Mouse (Mus musculus) embryonic facial prominence, embryonic 12.5 days (tissue): ENCODE data around the gene Wdr31. TPM values are rescaled to one million over a fixed set of nuclear protein-coding genes. Genes with fewer than 3 reads are reported as not detected.

Experiments used
- ATAC-seq: fragments of 200-750 bp; cut with Nextera tagmentation; 2 replicates; pipeline ENCODE4 v1.8.0; 2017; ENCODE audit not compliant: insufficient number of reproducible peaks, insufficient read depth, low FRiP score, low TSS enrichment
- H3K27ac ChIP-seq: fragments of 300-500 bp; sonication (generic); 2 replicates; pipeline ENCODE4 v1.5.1; 2016; ENCODE audit warnings: mild to moderate bottlenecking
- H3K27me3 ChIP-seq: fragments of 300-500 bp; sonication (generic); 2 replicates; pipeline ENCODE4 v1.6.1; 2016; ENCODE audit warnings: mild to moderate bottlenecking, moderate library complexity
- H3K36me3 ChIP-seq: fragments of 300-500 bp; sonication (generic); 2 replicates; pipeline ENCODE4 v1.6.1; 2016; ENCODE audit warnings: mild to moderate bottlenecking
- H3K4me1 ChIP-seq: fragments of 300-500 bp; sonication (generic); 2 replicates; pipeline ENCODE4 v1.6.1; 2016
- H3K4me2 ChIP-seq: fragments of 300-500 bp; sonication (generic); replicated peaks from 2 replicates; pipeline ENCODE4 v1.6.1; 2016; ENCODE audit warnings: mild to moderate bottlenecking, moderate library complexity
- H3K4me3 ChIP-seq: fragments of 300-500 bp; sonication (generic); 2 replicates; pipeline ENCODE4 v1.5.1; 2016; ENCODE audit warnings: mild to moderate bottlenecking
- H3K9ac ChIP-seq: fragments of 300-500 bp; sonication (generic); 2 replicates; pipeline ENCODE4 v1.6.1; 2016; ENCODE audit warnings: mild to moderate bottlenecking, moderate library complexity
- H3K9me3 ChIP-seq: fragments of 300-500 bp; sonication (generic); 2 replicates; pipeline ENCODE4 v1.6.1; 2016; ENCODE audit warnings: mild to moderate bottlenecking, moderate library complexity
- WGBS: fragments of 180-500 bp; shearing (Covaris S2); methylation state at CpG from one replicate; pipeline ENCODE4 v1.1.7; 2016; 5-methylcytosine and 5-hydroxymethylcytosine counted together
- polyA plus RNA-seq: library from polyadenylated mRNA; unstranded; fragments of >200 nt; fragmentation: Nextera tagmentation; extraction: Ambion mirVana; gene quantifications from 2 replicates; pipeline ENCODE4 v1.2.1, GENCODE M21; 2016

Wdr31 gene
- polyA plus RNA-seq, 1 experiment from 2014 or later: 8.8 TPM

DNA sequence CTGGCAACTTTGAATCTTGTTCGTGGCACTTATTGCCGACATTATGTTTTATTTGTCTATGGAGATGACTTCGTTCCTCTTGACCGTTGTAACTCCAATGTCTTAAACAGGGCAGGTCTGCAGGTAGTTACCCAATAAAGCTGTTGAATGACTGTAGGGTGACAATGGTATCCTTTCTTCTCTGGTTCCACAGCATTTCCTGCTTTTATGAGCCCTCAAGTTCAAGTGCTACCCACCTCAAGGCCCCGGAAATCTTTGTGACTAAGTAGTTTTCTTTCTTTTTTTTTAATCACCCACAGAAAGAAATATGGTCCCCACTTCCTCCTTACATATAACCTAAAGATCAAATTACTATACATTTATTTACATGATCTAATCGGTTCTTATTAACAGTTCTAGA is 5.1 kb upstream of the Wdr31 start:
- 87% methylated on average over 6 of the region's 6 CpGs for WGBS
- Histone ChIP-seq H3K9ac (no peak overlapping the region), H3K36me3 (no peaks in the 10 kb centered on the region), H3K4me2 (no peak overlapping the region), H3K4me3 (no peak overlapping the region), H3K27ac (no peak overlapping the region), H3K27me3 (peaks cover 24% of the 10 kb centered on the region), H3K4me1 (peaks cover 11% of the 10 kb centered on the region), H3K9me3 (no peaks in the 10 kb centered on the region)
- ATAC-seq: no peak

GRCm38 (mm10) chr4:62475131-62475530 is 4.4 kb upstream of the Wdr31 start:
- Histone ChIP-seq H3K4me2 (no peak overlapping the region), H3K4me3 (no peak overlapping the region), H3K36me3 (no peaks in the 10 kb centered on the region), H3K27me3 (peaks cover 17% of the 10 kb centered on the region), H3K9me3 (no peaks in the 10 kb centered on the region), H3K9ac (no peak overlapping the region), H3K27ac (no peak overlapping the region), H3K4me1 (peaks cover 5% of the 10 kb centered on the region; the same call in 1 of the 2 replicates)
- no peak for ATAC-seq
- 72% methylated on average over 2 of the region's 2 CpGs for WGBS

DNA sequence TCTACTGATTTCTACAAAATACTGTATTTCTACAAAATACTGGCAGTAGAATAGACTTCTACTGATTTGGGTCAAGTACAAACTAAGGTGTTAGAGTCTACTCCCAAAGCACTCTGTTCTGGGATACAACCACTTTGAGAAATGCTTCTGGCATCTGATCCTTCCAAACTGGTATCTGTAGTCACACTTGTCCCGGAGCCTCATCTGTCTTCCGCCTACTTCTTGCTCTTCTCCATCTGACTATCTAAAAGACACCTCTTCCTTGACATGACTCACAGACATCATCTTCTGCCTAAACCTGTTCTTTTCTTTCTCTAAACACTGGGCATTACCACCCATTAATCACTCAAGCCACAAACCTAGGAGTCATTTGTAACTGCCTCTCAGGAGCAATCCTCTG is 1.4 kb upstream of the Wdr31 start:
- no peak for ATAC-seq
- H3K9me3 ChIP-seq: no peaks in the 10 kb centered on the region
- H3K27me3 ChIP-seq: no peaks in the 10 kb centered on the region
- H3K4me3 ChIP-seq: no peak overlapping the region
- no peaks in the 10 kb centered on the region; the same call in 1 of the 2 replicates for H3K36me3 ChIP-seq
- no peak overlapping the region for H3K4me2 ChIP-seq
- WGBS: 94% methylated on average over 2 of the region's 2 CpGs
- no peaks in the 10 kb centered on the region for H3K4me1 ChIP-seq
- no peak overlapping the region for H3K9ac ChIP-seq
- H3K27ac ChIP-seq: no peak overlapping the region

GRCm38 (mm10) chr4:62468158-62468557 is 2.5 kb downstream of the Wdr31 start:
- no peaks in the 10 kb centered on the region for H3K27me3 ChIP-seq
- H3K36me3 ChIP-seq: no peaks in the 10 kb centered on the region; the same call in 1 of the 2 replicates
- H3K27ac ChIP-seq: no peak overlapping the region
- WGBS: 100% methylated on average over 1 of the region's 1 CpGs
- no peak overlapping the region for H3K4me3 ChIP-seq
- H3K9ac ChIP-seq: no peak overlapping the region
- no peaks in the 10 kb centered on the region for H3K9me3 ChIP-seq
- no peaks in the 10 kb centered on the region for H3K4me1 ChIP-seq
- no peak for ATAC-seq
- H3K4me2 ChIP-seq: no peak overlapping the region

DNA sequence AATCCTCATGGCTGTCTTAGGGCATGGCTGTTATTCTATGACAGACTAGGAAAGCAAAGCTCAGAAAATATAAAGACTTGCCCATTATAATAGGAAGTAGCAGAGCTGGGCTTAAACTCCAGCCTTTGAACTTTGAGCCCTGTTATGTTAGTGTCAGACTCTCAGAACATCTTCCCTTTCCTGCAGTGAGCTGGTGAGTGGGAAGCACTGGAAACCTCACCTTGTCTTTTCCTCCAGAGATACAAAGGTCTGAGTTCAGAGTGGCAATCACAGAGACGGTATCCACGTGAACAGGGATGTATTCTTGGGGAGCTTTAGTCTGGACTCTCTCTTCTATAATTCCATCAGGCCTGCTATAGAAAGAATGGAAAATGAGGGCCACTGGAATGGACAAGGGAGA is 7.6 kb downstream of the Wdr31 start:
- Histone ChIP-seq H3K4me3 (no peak overlapping the region), H3K4me2 (no peak overlapping the region), H3K27ac (no peak overlapping the region), H3K4me1 (no peaks in the 10 kb centered on the region), H3K9me3 (no peaks in the 10 kb centered on the region), H3K36me3 (no peaks in the 10 kb centered on the region), H3K9ac (no peak overlapping the region), H3K27me3 (no peaks in the 10 kb centered on the region)
- ATAC-seq: no peak
- 90% methylated on average over 2 of the region's 2 CpGs for WGBS

DNA sequence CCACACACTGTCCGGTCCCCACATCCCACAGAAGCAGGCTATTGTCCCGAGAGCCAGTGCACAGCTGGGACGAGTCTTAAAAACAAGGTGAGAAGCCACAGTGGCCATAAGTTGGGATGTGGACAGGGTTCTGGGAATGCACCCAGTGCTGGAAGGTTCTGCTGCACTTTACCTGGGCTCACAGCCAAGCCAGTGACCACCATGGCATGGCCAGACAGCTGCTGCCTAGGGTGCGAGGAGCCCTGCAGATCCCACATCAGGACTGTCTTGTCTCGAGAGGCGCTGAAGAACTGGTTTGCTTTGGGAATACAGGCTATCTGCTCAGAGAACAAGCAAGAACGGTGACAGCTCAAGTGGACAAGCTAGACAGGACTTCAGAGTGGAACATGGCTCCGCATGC is 10.3 kb downstream of the Wdr31 start:
- no peaks in the 10 kb centered on the region for H3K36me3 ChIP-seq
- no peaks in the 10 kb centered on the region for H3K9me3 ChIP-seq

GRCm38 (mm10) chr4:62459081-62459480 is 11.6 kb downstream of the Wdr31 start:
- no peak overlapping the region for H3K9ac ChIP-seq
- H3K4me3 ChIP-seq: no peak overlapping the region
- no peaks in the 10 kb centered on the region for H3K36me3 ChIP-seq
- no peak overlapping the region for H3K27ac ChIP-seq
- WGBS: 83% methylated on average over 3 of the region's 3 CpGs
- H3K9me3 ChIP-seq: no peaks in the 10 kb centered on the region
- H3K27me3 ChIP-seq: no peaks in the 10 kb centered on the region
- H3K4me2 ChIP-seq: no peak overlapping the region
- H3K4me1 ChIP-seq: no peaks in the 10 kb centered on the region
- ATAC-seq: no peak

More for the DNA sequence above, 10.3 kb downstream of the Wdr31 start:
- H3K27me3 ChIP-seq: no peaks in the 10 kb centered on the region
- ATAC-seq: no peak
- no peak overlapping the region for H3K9ac ChIP-seq
- no peak overlapping the region for H3K4me3 ChIP-seq
- no peak overlapping the region for H3K27ac ChIP-seq
- 88% methylated on average over 8 of the region's 8 CpGs for WGBS
- no peak overlapping the region for H3K4me2 ChIP-seq
- no peaks in the 10 kb centered on the region for H3K4me1 ChIP-seq

DNA sequence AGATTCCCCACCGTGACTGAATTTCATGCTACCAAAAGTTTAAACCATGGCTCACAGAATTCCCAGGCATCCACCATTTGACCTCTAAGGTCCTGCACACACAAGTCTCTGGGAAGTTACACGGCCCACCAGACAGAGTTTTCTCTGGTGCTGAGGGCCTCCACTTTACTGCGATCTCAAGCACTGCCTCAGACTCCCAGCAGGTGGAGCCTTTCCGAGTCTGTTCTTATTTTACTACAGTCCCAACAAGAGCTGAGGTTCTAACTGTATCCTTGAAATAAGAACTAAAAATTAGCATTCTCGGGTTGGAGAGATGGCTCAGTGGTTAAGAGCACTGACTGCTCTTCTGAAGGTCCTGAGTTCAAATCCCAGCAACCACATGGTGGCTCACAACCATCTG is 15.7 kb downstream of the Wdr31 start:
- H3K4me2 ChIP-seq: no peak overlapping the region
- 0 out of 2 replicates have a peak, but pooled peaks have one; percentile 50 for ATAC-seq
- H3K4me1 ChIP-seq: no peaks in the 10 kb centered on the region
- 55% methylated on average over 5 of the region's 5 CpGs for WGBS
- no peak overlapping the region for H3K9ac ChIP-seq
- no peak overlapping the region for H3K27ac ChIP-seq
- H3K27me3 ChIP-seq: no peaks in the 10 kb centered on the region
- no peaks in the 10 kb centered on the region for H3K9me3 ChIP-seq
- H3K36me3 ChIP-seq: no peaks in the 10 kb centered on the region
- H3K4me3 ChIP-seq: no peak overlapping the region

- no peak for ATAC-seq
- Histone ChIP-seq H3K9me3 (no peaks in the 10 kb centered on the region), H3K27me3 (no peaks in the 10 kb centered on the region), H3K9ac (no peak overlapping the region), H3K27ac (no peak overlapping the region), H3K4me1 (no peaks in the 10 kb centered on the region), H3K36me3 (no peaks in the 10 kb centered on the region), H3K4me3 (no peak overlapping the region), H3K4me2 (no peak overlapping the region)
- WGBS: 70% methylated on average over 4 of the region's 4 CpGs
Observed at GRCm38 (mm10) chr4:62440986-62441385, 29.7 kb downstream of the Wdr31 start.

GRCm38 (mm10) chr4:62440544-62440943 is 30.2 kb downstream of the Wdr31 start:
- no peaks in the 10 kb centered on the region for H3K9me3 ChIP-seq
- H3K9ac ChIP-seq: no peak overlapping the region
- no peak overlapping the region for H3K4me2 ChIP-seq
- no peaks in the 10 kb centered on the region for H3K27me3 ChIP-seq
- 76% methylated on average over 4 of the region's 4 CpGs for WGBS
- H3K27ac ChIP-seq: no peak overlapping the region
- no peaks in the 10 kb centered on the region for H3K36me3 ChIP-seq
- no peak for ATAC-seq
- no peaks in the 10 kb centered on the region for H3K4me1 ChIP-seq
- H3K4me3 ChIP-seq: no peak overlapping the region

DNA sequence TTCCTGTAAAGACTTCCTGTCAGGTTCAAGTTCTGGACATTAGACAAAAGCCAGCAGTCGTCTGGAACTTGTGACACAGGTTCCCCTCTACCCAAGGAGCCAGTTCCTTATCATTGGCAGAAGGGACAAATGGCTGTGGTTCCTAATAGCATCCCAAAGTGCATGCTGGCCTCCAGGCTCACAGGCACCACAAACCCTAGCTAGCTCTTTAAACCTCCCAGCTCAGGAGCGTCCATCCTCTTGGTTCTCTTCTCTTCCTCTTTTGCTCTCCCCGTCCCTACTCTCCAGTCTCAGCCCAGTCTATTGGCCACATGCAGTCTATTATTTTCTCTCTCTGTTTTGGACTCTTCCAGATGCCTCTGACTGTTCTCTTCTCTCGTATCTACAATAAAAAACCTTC is 30.9 kb downstream of the Wdr31 start:
- Histone ChIP-seq H3K36me3 (no peaks in the 10 kb centered on the region), H3K4me3 (no peak overlapping the region), H3K27me3 (no peaks in the 10 kb centered on the region), H3K9me3 (no peaks in the 10 kb centered on the region), H3K9ac (no peak overlapping the region), H3K4me1 (no peaks in the 10 kb centered on the region), H3K4me2 (no peak overlapping the region), H3K27ac (no peak overlapping the region)
- 58% methylated on average over 4 of the region's 4 CpGs for WGBS
- no peak for ATAC-seq

DNA sequence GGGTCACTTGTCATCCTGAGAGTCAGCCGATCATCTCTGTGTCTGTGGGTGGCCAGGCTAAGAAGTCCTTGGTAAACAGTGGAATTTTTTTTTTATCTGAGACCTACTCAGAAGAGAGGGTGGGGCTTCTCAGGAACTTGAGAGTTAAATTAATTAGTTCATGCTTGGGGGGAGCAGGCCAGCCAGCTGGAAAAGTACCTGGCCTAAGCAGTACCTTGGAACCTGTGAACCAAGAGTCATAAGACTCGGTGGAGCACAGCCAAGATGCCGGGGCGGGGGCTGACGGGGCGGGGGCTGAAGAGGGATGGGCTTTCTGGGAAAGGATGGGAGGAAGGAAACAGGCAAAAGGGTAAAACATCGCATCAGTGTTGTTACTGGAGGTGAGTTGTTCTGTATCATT is 32.8 kb downstream of the Wdr31 start:
- 84% methylated on average over 7 of the region's 7 CpGs for WGBS
- Histone ChIP-seq H3K9ac (no peak overlapping the region), H3K4me3 (no peak overlapping the region), H3K4me1 (no peaks in the 10 kb centered on the region), H3K27ac (no peak overlapping the region), H3K27me3 (no peaks in the 10 kb centered on the region), H3K4me2 (no peak overlapping the region), H3K9me3 (no peaks in the 10 kb centered on the region), H3K36me3 (no peaks in the 10 kb centered on the region)
- no peak for ATAC-seq

DNA sequence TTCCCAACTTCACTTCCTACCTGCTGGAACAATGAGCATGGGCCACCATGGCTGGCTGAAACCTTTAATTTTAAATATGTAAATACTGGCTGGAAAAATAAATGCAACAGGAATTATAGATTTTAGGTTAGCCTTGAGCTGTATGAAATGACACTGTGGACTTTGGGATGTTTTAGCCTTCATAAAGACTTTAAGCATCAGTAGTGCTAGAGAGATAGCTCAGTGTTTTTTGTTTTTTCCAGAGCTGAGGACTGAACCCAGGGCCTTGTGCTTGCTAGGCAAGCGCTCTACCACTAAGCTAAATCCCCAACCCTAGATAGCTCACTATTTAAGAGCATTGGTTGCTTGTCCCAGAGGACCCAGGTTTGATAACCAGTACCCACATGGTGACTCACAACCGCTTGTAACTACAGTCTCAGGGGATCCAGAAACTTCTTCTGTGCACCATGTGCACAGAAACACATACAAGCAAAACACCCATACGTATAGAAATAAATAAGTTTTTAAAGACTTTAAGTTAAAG is 33.4 kb downstream of the Wdr31 start:
- no peaks in the 10 kb centered on the region for H3K9me3 ChIP-seq
- no peak for ATAC-seq
- H3K4me1 ChIP-seq: no peaks in the 10 kb centered on the region
- no peak overlapping the region for H3K4me3 ChIP-seq
- H3K36me3 ChIP-seq: no peaks in the 10 kb centered on the region
- H3K9ac ChIP-seq: no peak overlapping the region
- 85% methylated on average over 3 of the region's 3 CpGs for WGBS
- H3K27ac ChIP-seq: no peak overlapping the region
- no peaks in the 10 kb centered on the region for H3K27me3 ChIP-seq
- no peak overlapping the region for H3K4me2 ChIP-seq
